Mouse (Mus musculus): ENCODE data around the gene Arpc3.
"Not testable (repeated sequence)": the region's sequence is repeated elsewhere in the genome, so short reads cannot be mapped to it uniquely, and the experiment has no call there.

Gene Arpc3

GRCm38 (mm10) chr5:122444492-122444891 lies 52.8 kb downstream of the Arpc3 start:
- DNase-seq, result no peak

GRCm38 (mm10) chr5:122445051-122445610 lies 53.5 kb downstream of the Arpc3 start:
- DNase-seq, result no peak

DNA sequence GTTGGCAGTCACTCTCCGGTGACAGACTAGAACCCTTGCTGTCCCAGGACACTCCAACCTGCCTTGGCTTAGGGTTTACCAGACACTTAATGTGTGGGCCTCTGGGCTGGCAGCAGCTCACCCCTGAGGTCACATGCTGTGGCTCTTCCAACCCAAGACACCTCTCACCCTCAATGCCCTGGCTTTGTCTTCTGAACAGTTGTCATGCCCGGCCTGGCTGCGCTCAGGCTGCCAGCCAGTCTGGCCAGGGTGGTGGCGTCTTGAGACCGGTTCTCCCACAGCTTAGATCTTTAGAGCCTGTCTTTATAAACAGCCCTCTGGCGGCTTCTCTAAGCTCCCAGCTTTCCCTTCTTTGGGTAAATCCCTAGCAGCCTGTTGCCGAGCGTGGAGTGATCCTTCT lies 56.2 kb downstream of the Arpc3 start:
- no peak for DNase-seq

- DNase-seq, result no peak
Observed at GRCm38 (mm10) chr5:122448869-122449268, 57.2 kb downstream of the Arpc3 start.

DNA sequence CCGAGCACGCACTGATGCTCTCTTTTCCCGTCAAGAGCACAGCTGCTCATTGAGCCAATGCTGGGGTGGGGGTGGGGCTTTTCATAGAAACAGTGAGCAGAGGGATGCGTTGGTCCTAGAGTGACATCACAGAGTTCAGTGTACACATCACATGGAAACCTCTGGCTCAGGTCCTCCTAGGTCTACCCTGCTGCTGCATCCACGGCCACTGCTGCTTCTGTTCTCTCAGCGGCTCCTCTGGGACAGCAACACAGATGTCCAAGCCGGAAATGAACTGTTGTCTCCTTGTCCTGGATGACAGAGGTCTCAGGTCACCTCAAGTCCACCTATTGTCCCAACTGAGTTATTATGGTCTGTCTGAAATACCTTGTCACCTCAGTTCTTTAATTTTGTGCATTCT lies 58.3 kb downstream of the Arpc3 start:
- DNase-seq, result no peak

GRCm38 (mm10) chr5:122450913-122451317 lies 59.2 kb downstream of the Arpc3 start:
- no peak for DNase-seq

- no peak for DNase-seq
Observed at GRCm38 (mm10) chr5:122451324-122451723, 59.6 kb downstream of the Arpc3 start.

GRCm38 (mm10) chr5:122452194-122452593 lies 60.5 kb downstream of the Arpc3 start:
- no peak for DNase-seq

- DNase-seq, result no peak
Observed at GRCm38 (mm10) chr5:122453188-122453587, 61.5 kb downstream of the Arpc3 start.

GRCm38 (mm10) chr5:122454442-122454841 lies 62.8 kb downstream of the Arpc3 start:
- DNase-seq, result no peak

DNA sequence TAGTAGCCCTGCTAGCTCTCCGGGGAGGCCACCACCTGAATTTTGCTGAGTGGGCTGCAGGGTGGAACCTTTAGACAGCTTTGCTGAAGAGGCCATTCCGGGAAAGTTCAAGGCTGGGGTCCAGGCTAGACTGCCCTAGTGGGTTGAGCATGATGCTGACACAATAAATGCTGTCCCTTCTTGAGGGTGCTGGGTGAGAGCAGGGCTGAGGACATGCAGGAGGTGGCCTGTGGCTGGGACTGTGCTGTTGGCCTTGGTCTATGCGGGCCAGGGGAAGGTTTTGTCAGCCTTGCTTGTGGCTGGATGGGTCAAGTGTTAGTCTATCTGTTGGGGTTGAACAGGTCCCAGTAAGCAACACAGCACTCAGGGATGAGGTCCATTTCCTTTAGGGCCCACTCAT lies 63.2 kb downstream of the Arpc3 start:
- DNase-seq, result no peak

GRCm38 (mm10) chr5:122455584-122455983 lies 63.9 kb downstream of the Arpc3 start:
- DNase-seq, result no peak

- DNase-seq, result not testable (repeated sequence)
Observed at GRCm38 (mm10) chr5:122457054-122457453, 65.4 kb downstream of the Arpc3 start.

DNA sequence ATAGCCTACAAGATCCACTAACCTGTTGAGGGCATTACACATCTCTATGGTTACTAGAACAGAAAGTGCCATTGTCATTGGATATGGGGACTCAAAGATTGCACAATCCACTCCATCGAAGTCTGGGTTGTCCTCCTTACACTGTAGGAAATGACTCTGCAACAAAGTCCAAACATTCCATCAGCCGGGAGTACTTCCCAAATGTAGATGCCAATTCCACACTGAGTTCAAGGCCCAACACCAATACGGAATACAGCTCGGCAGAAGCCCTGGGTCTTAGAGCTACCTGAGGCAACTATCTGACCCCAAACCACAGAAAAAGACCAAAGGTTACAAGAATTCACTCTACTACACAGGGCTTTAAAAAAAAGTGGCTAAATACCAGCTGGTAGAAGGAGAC lies 66.4 kb downstream of the Arpc3 start:
- DNase-seq, result no peak

DNA sequence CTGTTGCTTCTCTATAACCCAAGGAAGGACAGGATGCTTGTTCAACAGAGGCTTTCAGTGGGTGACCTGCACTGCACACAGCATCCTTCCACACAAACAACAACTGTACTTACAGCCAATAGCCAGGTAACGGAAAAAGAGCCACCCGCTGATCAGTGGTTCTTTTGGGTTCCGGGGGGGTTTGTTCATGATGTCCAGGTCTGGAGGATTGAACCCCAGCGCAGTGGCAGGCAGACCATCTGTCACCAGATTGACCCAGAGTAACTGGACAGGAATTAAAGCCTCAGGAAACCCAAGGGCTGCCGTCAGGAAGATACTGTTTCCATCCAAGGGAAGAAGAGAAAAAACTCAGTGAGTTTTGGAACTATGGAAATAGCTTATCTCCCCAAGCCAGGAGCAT lies 67.7 kb downstream of the Arpc3 start:
- peak; percentile 72 for DNase-seq

- DNase-seq, result peak; percentile 76
Observed at GRCm38 (mm10) chr5:122460656-122461055, 69.0 kb downstream of the Arpc3 start.

DNA sequence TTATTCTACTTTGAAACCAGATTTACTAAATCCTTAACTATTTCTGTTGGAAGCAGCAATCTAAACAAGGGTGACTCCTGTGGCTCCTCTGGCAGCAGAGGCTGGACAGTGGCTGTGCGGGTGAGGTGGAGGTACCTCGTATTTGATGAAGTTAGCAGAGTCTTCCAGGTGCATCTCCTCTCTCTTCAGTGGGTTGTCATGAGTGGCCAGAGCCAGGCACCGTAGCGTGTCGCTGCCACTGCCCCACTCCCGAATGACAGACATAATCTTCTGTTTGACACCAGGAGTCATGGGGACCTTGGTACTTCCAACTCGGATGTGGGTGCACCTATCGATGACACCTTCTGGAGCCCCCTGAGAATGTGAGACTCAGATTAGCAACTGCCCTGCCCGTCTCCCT lies 69.8 kb downstream of the Arpc3 start:
- no peak for DNase-seq
